Mouse (Mus musculus): Measurements from ENCODE around the gene Ap2s1. TPM values are rescaled to one million over a fixed set of nuclear protein-coding genes. Genes with fewer than 3 reads are reported as not detected.
A peak's percentile ranks its signal among the peaks of the same experiment; 100 is the strongest.

Gene Ap2s1
- polyA plus RNA-seq, 1 experiment from 2014 or later: 230 TPM

DNA sequence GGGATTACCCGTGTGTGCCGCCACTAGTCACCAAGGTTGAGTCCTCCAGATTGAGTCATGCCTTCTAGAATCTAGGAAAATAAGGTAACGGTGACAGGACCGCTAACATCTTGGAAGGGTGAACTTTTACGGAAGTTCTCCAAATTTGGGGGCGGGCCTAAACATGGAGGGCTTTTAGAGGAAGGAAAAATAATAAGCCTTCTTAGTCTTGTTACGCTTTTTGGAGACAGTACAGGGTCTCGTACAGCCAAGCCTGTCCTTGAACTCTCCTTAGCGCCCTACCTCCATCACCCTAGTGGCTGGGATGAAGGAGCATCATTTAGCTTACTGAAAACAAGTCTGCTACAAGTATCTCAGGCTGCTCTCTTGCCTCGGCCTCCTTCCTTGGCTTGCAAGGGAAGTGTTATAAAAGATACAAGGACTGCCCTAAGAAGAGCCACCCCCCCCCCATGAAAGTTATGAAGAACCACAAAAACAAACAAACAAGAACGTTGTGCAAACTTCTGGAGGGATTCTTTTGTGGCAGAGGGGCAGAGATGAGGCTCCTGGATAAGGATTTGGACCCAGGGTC is 44.4 kb downstream of the Ap2s1 start:
- WGBS (ENCODE audit: insufficient replicate concordance): 1% methylated on average over 11 of the region's 11 CpGs
- peaks cover 40% of the 10 kb centered on the region for H3K36me3 ChIP-seq

DNA sequence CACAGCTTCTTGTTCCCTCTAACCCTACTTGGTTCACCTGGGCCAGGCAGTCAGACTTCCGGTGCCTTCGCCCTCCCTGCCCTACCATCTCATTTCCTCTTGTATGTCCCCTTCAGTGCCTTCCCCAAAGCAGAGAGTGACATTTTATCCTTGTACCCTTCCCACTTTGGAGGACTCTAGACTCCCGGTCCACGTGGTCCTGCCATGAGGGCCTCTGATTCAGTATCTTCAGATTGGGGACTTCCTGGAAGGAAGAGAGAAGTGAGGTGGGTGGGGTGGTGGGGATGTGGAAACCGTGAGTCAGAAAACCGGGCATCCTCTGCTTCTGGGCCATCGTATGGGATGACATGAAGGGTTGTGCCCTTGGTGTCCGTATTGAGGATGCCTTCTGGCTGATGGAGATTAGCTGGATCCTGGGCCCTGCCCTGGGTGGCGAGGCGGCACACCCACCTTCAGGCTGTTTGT is 45.0 kb downstream of the Ap2s1 start:
- peak overlapping the region; percentile 89 for H3K4me2 ChIP-seq
- H3K27ac ChIP-seq: peak overlapping the region; percentile 98
- H3K4me1 ChIP-seq: peaks cover 61% of the 10 kb centered on the region

More for the DNA sequence above, 44.4 kb downstream of the Ap2s1 start:
- ATAC-seq: no peak
- Histone ChIP-seq H3K9me3 (replicated peaks) (no peaks in the 10 kb centered on the region), H3K4me3 (peak overlapping the region; percentile 99), H3K4me1 (peaks cover 56% of the 10 kb centered on the region), H3K27ac (peak overlapping the region; percentile 98), H3K9ac (peak overlapping the region; percentile 98), H3K4me2 (peak overlapping the region; percentile 89), H3K27me3 (replicated peaks) (no peaks in the 10 kb centered on the region)

DNA sequence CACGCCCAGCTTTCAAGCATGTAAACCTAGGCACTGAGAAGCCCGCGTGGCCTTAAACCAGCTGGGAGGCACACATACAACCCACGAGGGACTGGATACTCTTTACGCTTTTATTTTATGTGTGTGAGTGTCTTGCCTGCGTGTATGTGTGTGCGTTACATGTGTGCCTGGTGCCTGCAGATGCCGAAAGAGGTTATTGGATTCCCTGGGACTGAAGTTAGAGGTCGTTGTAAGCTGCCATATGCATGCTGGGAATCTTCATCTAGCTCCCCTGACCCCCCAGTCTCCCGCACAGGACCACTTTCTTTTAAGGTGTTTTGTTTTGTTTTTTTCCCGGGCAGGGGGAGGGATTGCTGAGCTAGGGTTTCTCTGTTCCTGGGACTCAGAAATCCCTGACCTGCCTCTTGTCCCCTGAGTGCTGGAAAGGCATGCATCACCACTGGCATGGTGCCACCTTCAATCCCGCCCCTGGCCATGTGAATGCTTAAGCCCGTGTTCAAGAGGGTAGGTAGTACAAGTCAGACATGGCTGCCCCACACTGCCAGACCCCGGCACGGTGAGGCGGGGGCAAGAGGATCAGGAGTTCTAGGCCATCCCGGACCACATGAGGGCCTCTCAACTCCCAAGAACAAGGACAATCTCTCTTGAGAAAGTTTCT is 45.7 kb downstream of the Ap2s1 start:
- H3K27me3 ChIP-seq (replicated peaks): no peaks in the 10 kb centered on the region
- no peak for ATAC-seq
- peaks cover 61% of the 10 kb centered on the region for H3K4me1 ChIP-seq
- H3K9ac ChIP-seq: peak overlapping the region; percentile 98
- peak overlapping the region; percentile 89 for H3K4me2 ChIP-seq
- peaks cover 53% of the 10 kb centered on the region for H3K36me3 ChIP-seq
- WGBS (ENCODE audit: insufficient replicate concordance): 33% methylated on average over 17 of the region's 17 CpGs
- H3K9me3 ChIP-seq (replicated peaks): no peaks in the 10 kb centered on the region
- peak overlapping the region; percentile 98 for H3K27ac ChIP-seq
- peak overlapping the region; percentile 99 for H3K4me3 ChIP-seq

More for the DNA sequence above, 45.0 kb downstream of the Ap2s1 start:
- H3K36me3 ChIP-seq: peaks cover 47% of the 10 kb centered on the region
- 7% methylated on average over 10 of the region's 10 CpGs for WGBS (ENCODE audit: insufficient replicate concordance)
- peak; percentile 93 for ATAC-seq
- H3K27me3 ChIP-seq (replicated peaks): no peaks in the 10 kb centered on the region
- H3K9ac ChIP-seq: peak overlapping the region; percentile 98
- H3K9me3 ChIP-seq (replicated peaks): no peaks in the 10 kb centered on the region
- peak overlapping the region; percentile 99 for H3K4me3 ChIP-seq

DNA sequence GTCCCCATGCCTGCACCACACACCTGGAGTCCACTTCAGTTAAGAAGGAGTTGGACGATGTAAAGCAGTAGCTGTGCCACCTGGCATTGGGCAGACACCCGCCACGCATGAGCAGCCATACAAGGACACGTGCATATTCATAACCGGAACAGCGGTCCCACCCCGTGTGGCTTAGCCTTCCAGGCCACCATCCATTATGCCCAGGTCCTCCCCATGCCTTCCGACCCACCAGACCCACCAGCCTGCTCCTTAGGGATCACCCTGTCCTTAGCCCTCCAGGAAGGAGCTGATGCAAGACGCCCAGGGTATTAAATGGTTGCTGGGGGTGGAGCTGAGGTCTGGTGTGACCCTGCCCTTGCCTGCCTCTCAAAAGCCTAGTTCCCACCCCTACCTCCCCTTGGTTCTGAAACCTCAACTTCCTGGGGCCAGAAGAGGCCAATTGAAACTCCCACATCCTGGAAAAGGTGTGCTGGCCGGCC is 46.3 kb downstream of the Ap2s1 start:
- Histone ChIP-seq H3K27ac (peak overlapping the region; percentile 98), H3K4me1 (peaks cover 63% of the 10 kb centered on the region), H3K36me3 (peaks cover 59% of the 10 kb centered on the region), H3K9ac (peak overlapping the region; percentile 98), H3K27me3 (replicated peaks) (no peaks in the 10 kb centered on the region), H3K4me3 (peak overlapping the region; percentile 99), H3K4me2 (peak overlapping the region; percentile 89), H3K9me3 (replicated peaks) (no peaks in the 10 kb centered on the region)
- 62% methylated on average over 10 of the region's 10 CpGs for WGBS (ENCODE audit: insufficient replicate concordance)
- 0 out of 2 replicates have a peak, but pooled peaks have one; percentile 13 for ATAC-seq

DNA sequence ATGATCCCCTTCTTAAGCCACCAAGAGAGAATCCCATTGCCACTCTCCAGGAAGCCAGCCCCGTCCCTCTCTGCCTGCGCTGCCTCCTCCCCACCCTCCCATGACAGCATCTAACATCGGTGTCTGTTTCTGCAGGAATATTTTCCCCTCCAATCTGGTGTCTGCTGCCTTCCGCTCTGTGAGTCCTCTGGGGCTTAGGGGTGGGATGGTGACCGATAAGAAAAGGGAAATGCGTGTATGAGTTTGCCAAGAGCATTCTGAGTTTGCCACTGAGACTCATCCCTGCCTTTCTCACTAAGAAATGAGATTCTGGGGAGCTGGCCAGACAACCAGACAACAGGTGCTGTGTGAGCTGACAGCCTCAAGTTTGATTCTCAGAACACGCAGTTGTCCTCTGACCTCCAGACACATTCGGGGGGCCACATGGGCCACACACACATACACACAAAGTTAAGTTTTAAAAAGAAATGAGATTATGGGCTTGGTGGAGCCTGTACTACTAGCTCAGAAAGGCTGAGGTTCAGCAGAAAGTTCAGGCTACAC is 47.4 kb downstream of the Ap2s1 start:
- H3K4me1 ChIP-seq: peaks cover 58% of the 10 kb centered on the region
- peak overlapping the region; percentile 89 for H3K4me2 ChIP-seq
- H3K4me3 ChIP-seq: peak overlapping the region; percentile 99
- peak overlapping the region; percentile 98 for H3K9ac ChIP-seq
- H3K27ac ChIP-seq: peak overlapping the region; percentile 98
- H3K27me3 ChIP-seq (replicated peaks): no peaks in the 10 kb centered on the region
- H3K36me3 ChIP-seq: peaks cover 70% of the 10 kb centered on the region
- WGBS (ENCODE audit: insufficient replicate concordance): 67% methylated on average over 8 of the region's 8 CpGs
- ATAC-seq: no peak
- no peaks in the 10 kb centered on the region for H3K9me3 ChIP-seq (replicated peaks)

DNA sequence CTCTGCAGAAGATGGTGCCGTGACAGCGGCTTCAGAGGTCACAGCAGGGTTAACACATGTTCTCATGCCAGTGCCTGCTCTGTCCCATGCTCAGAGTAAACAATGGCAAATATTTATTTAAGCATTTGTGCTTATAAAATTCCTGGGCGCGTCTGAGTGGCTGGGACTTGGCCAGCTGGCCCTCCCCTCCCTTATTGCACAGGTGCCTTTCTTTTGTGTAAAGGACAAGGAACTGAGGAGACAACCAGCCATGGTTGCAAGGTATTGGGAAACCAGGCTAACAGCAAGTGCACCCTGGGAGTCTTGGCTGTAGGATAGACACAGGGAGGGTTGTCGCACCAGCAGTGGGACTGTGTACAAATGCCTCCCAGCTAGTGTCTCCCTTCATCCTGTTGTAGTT is 54.1 kb downstream of the Ap2s1 start:
- Histone ChIP-seq H3K4me1 (peaks cover 28% of the 10 kb centered on the region), H3K4me2 (peak overlapping the region; percentile 4; the same call in 1 of the 2 replicates), H3K27ac (peak overlapping the region; percentile 67), H3K9me3 (replicated peaks) (no peaks in the 10 kb centered on the region), H3K4me3 (no peak overlapping the region), H3K36me3 (peaks cover 100% of the 10 kb centered on the region), H3K27me3 (replicated peaks) (no peaks in the 10 kb centered on the region), H3K9ac (no peak overlapping the region)
- 81% methylated on average over 5 of the region's 5 CpGs for WGBS (ENCODE audit: insufficient replicate concordance)
- ATAC-seq: no peak

DNA sequence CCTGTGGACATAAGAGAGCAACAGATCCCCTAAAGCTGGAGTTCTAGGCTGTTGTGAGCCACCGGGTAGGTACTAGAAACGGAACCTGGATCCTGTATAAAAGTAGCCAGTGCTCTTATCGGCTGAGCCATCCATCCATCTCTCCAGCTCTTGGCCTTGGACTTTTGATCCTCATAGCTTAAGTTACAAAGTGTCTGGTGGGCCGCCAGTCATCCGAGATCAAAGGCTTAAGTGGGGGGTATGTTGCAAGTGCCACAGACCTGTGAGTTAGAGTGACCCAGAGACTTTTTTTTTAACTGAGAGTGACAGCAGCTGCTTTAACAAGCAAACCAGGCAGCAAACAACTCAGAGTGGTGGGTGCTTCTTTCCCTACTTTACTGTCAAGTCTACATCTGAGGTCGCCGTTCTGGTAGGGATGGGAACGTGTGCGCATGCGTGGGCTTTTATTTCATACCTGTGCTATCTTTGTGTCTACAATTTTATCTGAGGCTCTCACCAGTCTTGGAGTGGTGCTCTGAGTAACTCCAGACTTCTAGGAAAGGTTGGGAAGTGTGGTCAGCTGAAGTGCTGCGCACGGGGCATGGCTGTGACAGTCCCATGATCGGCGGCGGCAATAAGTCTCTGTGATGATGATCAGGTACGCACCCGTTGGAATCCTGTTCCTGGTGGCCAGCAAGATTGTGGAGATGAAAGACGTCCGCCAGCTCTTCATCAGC is 55.0 kb downstream of the Ap2s1 start:
- no peak for ATAC-seq
- Histone ChIP-seq H3K27ac (peak overlapping the region; percentile 67), H3K36me3 (peaks cover 100% of the 10 kb centered on the region)

DNA sequence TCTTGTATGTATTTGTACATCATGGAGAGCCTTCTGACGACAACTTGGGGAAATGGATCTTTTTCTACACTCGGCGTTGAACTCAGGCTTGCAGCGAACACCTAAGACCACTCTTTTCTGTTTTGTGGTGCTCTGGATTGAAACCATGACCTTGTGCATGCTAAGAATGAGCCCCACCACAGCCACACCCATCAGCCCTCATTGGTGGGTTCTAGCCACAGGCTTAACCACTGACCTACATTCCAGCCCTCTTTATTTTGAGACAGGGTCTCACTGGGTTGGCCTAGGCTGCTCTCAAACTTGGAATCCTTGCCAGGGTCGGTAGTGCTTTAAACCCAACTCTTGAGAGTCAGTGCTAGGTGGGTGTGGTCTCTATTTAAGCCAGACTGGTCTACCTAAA is 56.7 kb downstream of the Ap2s1 start:
- Histone ChIP-seq H3K9ac (no peak overlapping the region), H3K36me3 (peaks cover 97% of the 10 kb centered on the region), H3K4me1 (peaks cover 17% of the 10 kb centered on the region), H3K9me3 (replicated peaks) (no peaks in the 10 kb centered on the region), H3K4me3 (no peak overlapping the region), H3K4me2 (no peak overlapping the region), H3K27me3 (replicated peaks) (no peaks in the 10 kb centered on the region), H3K27ac (no peak overlapping the region)
- no peak for ATAC-seq
- 90% methylated on average over 5 of the region's 5 CpGs for WGBS (ENCODE audit: insufficient replicate concordance)

More for the DNA sequence above, 55.0 kb downstream of the Ap2s1 start:
- Histone ChIP-seq H3K4me2 (peak overlapping the region; percentile 14; the same call in 1 of the 2 replicates), H3K27me3 (replicated peaks) (no peaks in the 10 kb centered on the region), H3K9ac (no peak overlapping the region), H3K9me3 (replicated peaks) (no peaks in the 10 kb centered on the region), H3K4me1 (peaks cover 22% of the 10 kb centered on the region), H3K4me3 (no peak overlapping the region)
- WGBS (ENCODE audit: insufficient replicate concordance): 86% methylated on average over 19 of the region's 19 CpGs

Other genes starting within 250 kb of the Ap2s1 start
- gene Arhgap35, start 123.4 kb upstream of the Ap2s1 start, polyA plus RNA-seq (2016; fragmentation: Nextera tagmentation; extraction: Ambion mirVana): 4.4 and 4.7 TPM in 2 replicates
- not detected in 2 replicates for gene Ceacam15, start 62.7 kb upstream of the Ap2s1 start, polyA plus RNA-seq (2016; fragmentation: Nextera tagmentation; extraction: Ambion mirVana)
- not detected in 2 replicates for gene Ceacam9, start 16.5 kb upstream of the Ap2s1 start, polyA plus RNA-seq (2016; fragmentation: Nextera tagmentation; extraction: Ambion mirVana)
- gene Slc1a5, start 42.9 kb downstream of the Ap2s1 start, polyA plus RNA-seq (2016; fragmentation: Nextera tagmentation; extraction: Ambion mirVana): 127 and 128 TPM in 2 replicates
- gene Strn4, start 77.5 kb downstream of the Ap2s1 start, polyA plus RNA-seq (2016; fragmentation: Nextera tagmentation; extraction: Ambion mirVana): 61.3 and 63.2 TPM in 2 replicates
- gene Fkrp, start 78.3 kb downstream of the Ap2s1 start, polyA plus RNA-seq (2016; fragmentation: Nextera tagmentation; extraction: Ambion mirVana): 14.9 and 16.0 TPM in 2 replicates
- 4.4 and 4.7 TPM in 2 replicates for gene Prkd2, start 104.5 kb downstream of the Ap2s1 start, polyA plus RNA-seq (2016; fragmentation: Nextera tagmentation; extraction: Ambion mirVana)
- gene Dact3, start 136.9 kb downstream of the Ap2s1 start, polyA plus RNA-seq (2016; fragmentation: Nextera tagmentation; extraction: Ambion mirVana): 1.5 TPM in 2 replicates
- 0.80 and 1.7 TPM in 2 replicates for gene Gng8, start 153.4 kb downstream of the Ap2s1 start, polyA plus RNA-seq (2016; fragmentation: Nextera tagmentation; extraction: Ambion mirVana)
- 0.86 and 1.5 TPM in 2 replicates for gene Ptgir, start 168.1 kb downstream of the Ap2s1 start, polyA plus RNA-seq (2016; fragmentation: Nextera tagmentation; extraction: Ambion mirVana)
- gene Calm3, start 185.7 kb downstream of the Ap2s1 start, polyA plus RNA-seq (2016; fragmentation: Nextera tagmentation; extraction: Ambion mirVana): 91.2 and 94.4 TPM in 2 replicates
- gene Pnmal2, start 206.3 kb downstream of the Ap2s1 start, polyA plus RNA-seq (2016; fragmentation: Nextera tagmentation; extraction: Ambion mirVana): 0.41 and 0.75 TPM in 2 replicates
- gene Pnmal1, start 221.3 kb downstream of the Ap2s1 start, polyA plus RNA-seq (2016; fragmentation: Nextera tagmentation; extraction: Ambion mirVana): 0.05 and 0.08 TPM in 2 replicates
- gene Gm42372, start 244.7 kb downstream of the Ap2s1 start, polyA plus RNA-seq (2016; fragmentation: Nextera tagmentation; extraction: Ambion mirVana): 0.07 TPM in 2 replicates